Mouse (Mus musculus): ENCODE results near the gene Sh3d21. TPM values are rescaled to one million over a fixed set of nuclear protein-coding genes. Genes with fewer than 3 reads are reported as not detected.
"Not testable (repeated sequence)": the region's sequence is repeated elsewhere in the genome, so short reads cannot be mapped to it uniquely, and the experiment has no call there.

Sh3d21 gene
- polyA plus RNA-seq, 1 experiment from 2014 or later = 10.3 TPM

DNA sequence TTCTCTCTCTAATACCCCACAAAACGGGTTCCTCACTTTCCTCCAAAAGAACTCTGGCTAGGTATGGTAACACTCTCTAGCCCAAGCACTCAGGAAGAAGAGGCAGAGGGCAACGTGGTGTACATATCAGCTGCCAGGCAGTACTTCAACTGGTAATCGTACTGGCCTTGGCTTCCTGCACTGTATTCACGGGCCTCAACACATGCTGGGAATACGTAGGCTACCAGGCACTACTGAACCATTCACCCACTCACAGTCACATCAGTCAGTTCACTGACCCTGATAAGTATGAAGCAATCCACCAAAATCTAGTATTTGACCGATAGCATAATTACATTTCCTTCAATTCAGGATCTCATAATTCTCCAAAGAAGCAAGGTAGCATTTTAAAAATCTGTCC lies 36.3 kb upstream of the Sh3d21 start:
- Histone ChIP-seq H3K36me3 (peaks cover 9% of the 10 kb centered on the region; the same call in 1 of the 2 replicates), H3K27me3 (no peaks in the 10 kb centered on the region), H3K9me3 (no peaks in the 10 kb centered on the region), H3K4me1 (peaks cover 37% of the 10 kb centered on the region), H3K4me2 (peak overlapping the region; percentile 78), H3K4me3 (0 out of 2 replicates have a peak overlapping the region, but pooled peaks have one; percentile 10), H3K27ac (no peak overlapping the region), H3K9ac (0 out of 2 replicates have a peak overlapping the region, but pooled peaks have one; percentile 89)
- no peak for ATAC-seq (ENCODE audit: insufficient number of reproducible peaks, insufficient read depth, low FRiP score, low TSS enrichment, low read depth)
- 81% methylated on average over 6 of the region's 6 CpGs for WGBS

DNA sequence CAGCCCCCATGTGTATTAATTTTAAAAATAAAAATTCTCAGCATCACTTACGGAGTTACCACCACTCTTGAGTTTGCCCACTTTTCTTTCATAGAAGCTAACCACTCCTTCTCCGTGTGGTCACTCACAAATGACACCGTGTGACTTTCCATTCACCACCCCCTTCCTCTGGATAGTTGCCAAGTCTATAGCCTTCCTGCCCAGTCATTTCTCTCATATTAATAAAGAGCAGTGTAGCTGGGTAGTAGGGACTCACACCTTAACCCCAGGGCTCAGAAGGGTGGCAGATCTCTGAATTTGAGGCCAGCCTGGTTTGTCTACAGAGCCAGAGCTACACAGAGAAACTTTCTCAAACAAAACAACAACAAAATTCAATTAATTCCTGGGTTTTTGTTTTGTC lies 34.2 kb upstream of the Sh3d21 start:
- WGBS = 87% methylated on average over 3 of the region's 3 CpGs
- no peak overlapping the region for H3K4me2 ChIP-seq
- no peaks in the 10 kb centered on the region for H3K9me3 ChIP-seq
- no peak overlapping the region for H3K9ac ChIP-seq
- peaks cover 29% of the 10 kb centered on the region for H3K36me3 ChIP-seq
- no peaks in the 10 kb centered on the region for H3K27me3 ChIP-seq
- peaks cover 30% of the 10 kb centered on the region for H3K4me1 ChIP-seq
- H3K27ac ChIP-seq = no peak overlapping the region
- no peak for ATAC-seq (ENCODE audit: insufficient number of reproducible peaks, insufficient read depth, low FRiP score, low TSS enrichment, low read depth)
- H3K4me3 ChIP-seq = no peak overlapping the region

DNA sequence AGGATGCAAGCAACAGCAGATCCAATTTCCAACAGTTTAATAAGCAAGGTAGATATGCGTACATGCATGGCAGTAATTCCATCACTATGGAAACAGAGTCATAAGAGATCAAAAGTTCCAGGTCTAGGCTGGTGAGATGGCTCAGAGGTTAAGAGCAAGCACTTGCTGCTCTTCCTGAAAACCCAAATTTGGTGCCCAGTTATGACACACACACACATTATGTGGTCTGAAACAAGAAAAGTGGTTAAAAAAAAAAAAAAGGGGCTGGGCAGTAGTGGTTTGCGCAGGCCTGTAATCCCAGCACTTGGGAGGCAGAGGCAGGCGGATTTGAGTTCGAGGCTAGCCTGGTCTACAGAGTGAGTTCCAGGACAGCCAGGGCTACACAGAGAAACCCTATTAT lies 31.6 kb upstream of the Sh3d21 start:
- 87% methylated on average over 4 of the region's 4 CpGs for WGBS
- Histone ChIP-seq H3K4me1 (peaks cover 18% of the 10 kb centered on the region), H3K27ac (no peak overlapping the region), H3K4me3 (no peak overlapping the region), H3K27me3 (no peaks in the 10 kb centered on the region), H3K36me3 (peaks cover 51% of the 10 kb centered on the region), H3K9ac (no peak overlapping the region), H3K9me3 (no peaks in the 10 kb centered on the region), H3K4me2 (no peak overlapping the region)
- no peak for ATAC-seq (ENCODE audit: insufficient number of reproducible peaks, insufficient read depth, low FRiP score, low TSS enrichment, low read depth)

DNA sequence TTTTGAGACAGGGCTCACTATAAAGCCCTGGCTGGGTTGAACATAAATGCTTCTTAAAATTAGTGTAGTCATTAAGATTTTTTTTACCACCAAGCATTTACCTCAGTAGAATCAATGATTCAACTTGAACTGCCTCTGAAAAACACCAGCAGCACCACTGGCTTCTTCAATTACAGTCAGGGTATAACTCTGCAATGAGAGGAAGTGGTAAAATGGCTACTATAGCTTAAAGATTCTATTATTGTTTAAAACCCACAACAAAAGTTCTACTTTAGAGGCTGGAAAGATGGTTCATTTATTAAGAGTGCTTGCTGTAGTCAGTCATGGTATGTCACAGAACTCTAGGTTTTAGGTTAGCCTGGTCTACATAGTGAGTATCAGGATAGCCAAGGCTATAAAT lies 30.9 kb upstream of the Sh3d21 start:
- Histone ChIP-seq H3K4me2 (no peak overlapping the region), H3K36me3 (peaks cover 57% of the 10 kb centered on the region), H3K9ac (no peak overlapping the region)

GRCm38 (mm10) chr4:126190636-126191035 lies 27.3 kb upstream of the Sh3d21 start:
- Histone ChIP-seq H3K4me1 (peaks cover 4% of the 10 kb centered on the region; the same call in 1 of the 2 replicates), H3K36me3 (peaks cover 74% of the 10 kb centered on the region), H3K4me3 (no peak overlapping the region), H3K27me3 (no peaks in the 10 kb centered on the region), H3K4me2 (no peak overlapping the region), H3K27ac (no peak overlapping the region), H3K9me3 (no peaks in the 10 kb centered on the region), H3K9ac (no peak overlapping the region)
- 91% methylated on average over 2 of the region's 2 CpGs for WGBS
- no peak for ATAC-seq (ENCODE audit: insufficient number of reproducible peaks, insufficient read depth, low FRiP score, low TSS enrichment, low read depth)

More for the DNA sequence above, 30.9 kb upstream of the Sh3d21 start:
- Histone ChIP-seq H3K9me3 (no peaks in the 10 kb centered on the region), H3K27ac (no peak overlapping the region), H3K4me3 (no peak overlapping the region), H3K27me3 (no peaks in the 10 kb centered on the region), H3K4me1 (peaks cover 12% of the 10 kb centered on the region)
- no peak for ATAC-seq (ENCODE audit: insufficient number of reproducible peaks, insufficient read depth, low FRiP score, low TSS enrichment, low read depth)

GRCm38 (mm10) chr4:126187096-126187495 lies 23.8 kb upstream of the Sh3d21 start:
- 92% methylated on average over 3 of the region's 3 CpGs for WGBS
- Histone ChIP-seq H3K9ac (no peak overlapping the region), H3K4me2 (no peak overlapping the region), H3K4me1 (peaks cover 4% of the 10 kb centered on the region; the same call in 1 of the 2 replicates), H3K36me3 (peaks cover 64% of the 10 kb centered on the region), H3K27ac (no peak overlapping the region; the same call in 1 of the 2 replicates), H3K27me3 (no peaks in the 10 kb centered on the region), H3K4me3 (no peak overlapping the region), H3K9me3 (no peaks in the 10 kb centered on the region)
- ATAC-seq (ENCODE audit: insufficient number of reproducible peaks, insufficient read depth, low FRiP score, low TSS enrichment, low read depth) = no peak

DNA sequence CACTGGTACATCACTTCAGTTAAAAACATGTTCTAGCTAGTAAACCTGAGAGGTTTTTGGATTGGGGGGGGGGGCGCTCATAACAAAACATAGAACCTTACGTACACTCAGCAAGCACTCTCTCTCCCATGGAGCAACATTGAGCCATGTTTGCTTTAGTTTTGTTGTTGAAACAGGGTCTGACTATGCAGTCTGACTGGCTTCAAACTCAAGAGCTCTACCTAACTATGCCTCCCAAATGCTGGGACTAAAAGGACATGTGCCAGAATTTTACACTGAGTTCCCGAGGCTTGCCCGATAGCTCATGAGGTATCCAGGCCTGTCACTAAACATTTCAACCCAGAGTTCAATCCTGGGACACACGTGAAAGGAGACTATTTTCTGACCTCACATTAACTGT lies 19.7 kb upstream of the Sh3d21 start:
- 89% methylated on average over 5 of the region's 5 CpGs for WGBS
- no peak for ATAC-seq (ENCODE audit: insufficient number of reproducible peaks, insufficient read depth, low FRiP score, low TSS enrichment, low read depth)

DNA sequence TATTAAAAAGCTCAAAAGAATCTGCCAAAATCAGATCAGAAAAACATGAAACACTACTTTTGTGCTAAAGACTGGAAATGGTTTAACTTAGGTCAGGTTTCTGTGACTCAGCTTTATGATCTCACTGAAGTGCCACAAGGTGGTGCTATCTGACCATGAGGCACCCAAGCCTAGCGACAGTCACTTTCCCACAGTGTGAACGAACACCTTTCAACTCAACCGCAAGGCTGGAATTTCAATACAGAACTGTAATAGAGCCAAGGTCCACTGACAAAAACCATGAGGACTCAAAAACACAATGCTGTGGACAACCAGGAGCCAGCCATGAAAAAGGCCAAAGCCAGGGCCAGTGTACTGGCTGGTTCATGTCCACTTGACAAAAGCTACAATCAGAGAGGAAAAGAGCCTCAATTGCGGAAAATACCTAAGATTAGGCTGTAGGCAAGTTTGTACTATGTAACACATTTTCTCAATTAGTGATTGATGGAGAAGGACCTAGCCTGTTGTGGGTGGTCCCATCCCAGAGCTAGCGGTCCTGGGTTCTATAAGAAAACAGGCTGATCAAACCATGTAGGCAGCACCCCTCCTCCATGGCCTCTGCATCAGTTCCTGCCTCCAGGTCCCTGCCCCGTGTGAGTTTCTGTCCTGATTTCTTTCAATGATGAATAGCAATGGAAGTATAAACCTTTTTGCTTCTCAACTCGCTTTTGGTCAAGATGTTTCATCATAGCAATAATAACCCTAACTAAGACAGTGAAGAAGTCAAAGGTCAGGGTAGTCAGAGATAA lies 18.1 kb upstream of the Sh3d21 start:
- Histone ChIP-seq H3K9me3 (no peaks in the 10 kb centered on the region), H3K9ac (no peak overlapping the region), H3K36me3 (peaks cover 76% of the 10 kb centered on the region), H3K27ac (no peak overlapping the region), H3K4me1 (peaks cover 5% of the 10 kb centered on the region; the same call in 1 of the 2 replicates), H3K4me2 (no peak overlapping the region), H3K27me3 (no peaks in the 10 kb centered on the region), H3K4me3 (no peak overlapping the region)
- ATAC-seq (ENCODE audit: insufficient number of reproducible peaks, insufficient read depth, low FRiP score, low TSS enrichment, low read depth) = 0 out of 2 replicates have a peak, but pooled peaks have one; percentile 37
- 61% methylated on average over 7 of the region's 7 CpGs for WGBS

More for the DNA sequence above, 19.7 kb upstream of the Sh3d21 start:
- Histone ChIP-seq H3K4me3 (no peak overlapping the region), H3K4me1 (peaks cover 5% of the 10 kb centered on the region), H3K9ac (no peak overlapping the region), H3K4me2 (no peak overlapping the region), H3K27ac (no peak overlapping the region), H3K9me3 (no peaks in the 10 kb centered on the region), H3K27me3 (no peaks in the 10 kb centered on the region), H3K36me3 (peaks cover 68% of the 10 kb centered on the region)

DNA sequence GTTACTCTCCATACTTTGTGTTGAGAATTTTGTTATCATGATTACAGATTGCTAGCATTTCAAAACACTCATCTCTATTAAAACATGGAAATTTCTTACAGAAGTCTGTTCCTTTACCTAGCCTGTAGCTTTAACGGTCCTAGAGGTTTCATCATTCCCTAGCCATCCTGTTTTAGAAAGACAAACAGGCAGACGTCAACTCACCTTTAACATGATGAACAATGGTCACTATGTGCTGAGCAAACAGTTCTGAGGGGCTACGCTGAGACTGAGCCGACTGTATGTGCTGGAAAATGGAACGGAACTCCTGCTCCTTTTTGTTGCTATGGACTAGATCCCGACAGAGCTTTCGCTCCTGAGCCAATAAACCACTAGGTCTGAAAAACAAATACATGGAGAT lies 12.7 kb upstream of the Sh3d21 start:
- H3K27me3 ChIP-seq; H3K27ac ChIP-seq; H3K9ac ChIP-seq; H3K9me3 ChIP-seq; H3K4me3 ChIP-seq; ATAC-seq (ENCODE audit: insufficient number of reproducible peaks, insufficient read depth, low FRiP score, low TSS enrichment, low read depth); H3K4me1 ChIP-seq; H3K4me2 ChIP-seq: not testable (repeated sequence)
- peaks cover 91% of the 10 kb centered on the region for H3K36me3 ChIP-seq
- WGBS = 94% methylated on average over 7 of the region's 7 CpGs

DNA sequence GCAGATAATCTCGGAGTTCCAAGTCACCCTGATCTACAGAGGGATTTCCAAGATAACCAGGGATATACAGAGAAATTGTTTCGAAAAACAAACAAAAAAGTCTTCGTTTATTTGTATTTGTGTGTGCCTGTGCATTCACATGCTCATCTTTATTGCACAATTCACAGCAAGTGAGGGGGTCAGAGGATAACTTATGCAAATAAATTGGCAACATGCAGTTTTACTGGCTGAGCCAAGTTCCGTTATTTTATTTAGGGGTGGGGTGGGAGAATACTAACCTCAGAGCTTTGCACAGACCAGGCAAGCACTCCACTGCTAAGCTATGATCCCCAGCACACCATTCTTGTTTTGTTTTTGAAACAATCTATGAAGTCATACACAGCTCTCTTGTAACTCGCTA lies 10.5 kb upstream of the Sh3d21 start:
- no peaks in the 10 kb centered on the region for H3K9me3 ChIP-seq
- peaks cover 91% of the 10 kb centered on the region for H3K36me3 ChIP-seq
- no peak overlapping the region for H3K4me2 ChIP-seq
- 94% methylated on average over 5 of the region's 5 CpGs for WGBS
- H3K9ac ChIP-seq = no peak overlapping the region
- H3K4me1 ChIP-seq = no peaks in the 10 kb centered on the region
- ATAC-seq (ENCODE audit: insufficient number of reproducible peaks, insufficient read depth, low FRiP score, low TSS enrichment, low read depth) = no peak
- no peak overlapping the region for H3K4me3 ChIP-seq
- H3K27ac ChIP-seq = no peak overlapping the region
- no peaks in the 10 kb centered on the region for H3K27me3 ChIP-seq

GRCm38 (mm10) chr4:126170737-126171136 lies 7.4 kb upstream of the Sh3d21 start:
- H3K9me3 ChIP-seq; H3K9ac ChIP-seq; H3K27ac ChIP-seq; H3K4me2 ChIP-seq; H3K4me3 ChIP-seq; ATAC-seq (ENCODE audit: insufficient number of reproducible peaks, insufficient read depth, low FRiP score, low TSS enrichment, low read depth); H3K27me3 ChIP-seq; H3K4me1 ChIP-seq: not testable (repeated sequence)
- H3K36me3 ChIP-seq = peaks cover 95% of the 10 kb centered on the region
- 95% methylated on average over 5 of the region's 5 CpGs for WGBS

DNA sequence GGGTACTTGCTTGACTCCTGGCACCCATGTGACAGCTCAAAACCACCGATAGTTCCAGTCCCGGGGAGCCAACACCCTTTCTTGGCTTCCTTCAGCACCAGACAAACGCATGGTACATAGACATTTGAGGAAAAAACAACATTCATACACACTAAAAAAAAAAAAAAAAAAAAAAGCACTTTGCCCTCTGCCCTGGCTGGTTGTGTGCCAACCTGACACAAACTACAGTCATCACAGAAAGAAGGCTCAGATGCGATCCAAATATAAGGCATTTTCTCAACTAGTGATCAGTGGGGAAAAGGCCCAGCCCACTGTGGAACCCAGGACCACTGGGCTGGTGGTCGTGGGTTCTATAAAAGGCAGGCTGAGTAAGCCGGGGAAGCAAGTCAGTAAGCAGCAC lies 5.6 kb upstream of the Sh3d21 start:
- no peak overlapping the region for H3K4me2 ChIP-seq
- H3K27me3 ChIP-seq = no peaks in the 10 kb centered on the region
- H3K4me3 ChIP-seq = no peak overlapping the region
- no peak overlapping the region for H3K27ac ChIP-seq
- 93% methylated on average over 6 of the region's 6 CpGs for WGBS
- peaks cover 83% of the 10 kb centered on the region for H3K36me3 ChIP-seq
- no peaks in the 10 kb centered on the region for H3K4me1 ChIP-seq
- no peak for ATAC-seq (ENCODE audit: insufficient number of reproducible peaks, insufficient read depth, low FRiP score, low TSS enrichment, low read depth)
- H3K9ac ChIP-seq = no peak overlapping the region
- no peaks in the 10 kb centered on the region for H3K9me3 ChIP-seq
